Mouse (Mus musculus): ENCODE data around the gene Scyl1.

- TF ChIP-seq CTCF (IDR thresholded peaks at IDR 0.05; ENCODE audit: low read depth) (peak; percentile 30), EP300 (optimal IDR thresholded peaks at IDR 0.05) (no peak)
Measured at GRCm38 (mm10) chr19:5741641-5742240, 29.5 kb downstream of the Scyl1 start.

Measured in stomach, postnatal 0 days (tissue).